Mouse (Mus musculus): ENCODE measurements around the gene Pon3. TPM values are rescaled to one million over a fixed set of nuclear protein-coding genes. Genes with fewer than 3 reads are reported as not detected.

Gene Pon3
- polyA plus RNA-seq, 1 experiment, result 5.4 TPM

- no peak overlapping the region for H3K27ac ChIP-seq (ENCODE audit: control insufficient read depth, insufficient read depth, low read length)
- H3K36me3 ChIP-seq (ENCODE audit: control insufficient read depth, insufficient read depth, low read length), result no peaks in the 10 kb centered on the region
- 97% methylated on average over 4 of the region's 4 CpGs for WGBS
- H3K4me3 ChIP-seq (ENCODE audit: control insufficient read depth, insufficient read depth, low read length), result no peak overlapping the region
- H3K4me1 ChIP-seq (replicated peaks; ENCODE audit: control insufficient read depth, insufficient read depth, low read length), result no peaks in the 10 kb centered on the region
- H3K27me3 ChIP-seq (ENCODE audit: control insufficient read depth, insufficient read depth, low read length), result no peaks in the 10 kb centered on the region
- no peak for TF ChIP-seq CTCF (IDR thresholded peaks at IDR 0.05; ENCODE audit: borderline replicate concordance, control insufficient read depth, extremely low read depth, insufficient read depth, low read length, poor library complexity)
- DNase-seq, result no peak
These were observed 37.9 kb downstream of the Pon3 start for GRCm38 (mm10) chr6:5218190-5218589.

- Histone ChIP-seq H3K36me3 (ENCODE audit: control insufficient read depth, insufficient read depth, low read length) (no peaks in the 10 kb centered on the region), H3K4me3 (ENCODE audit: control insufficient read depth, insufficient read depth, low read length) (no peak overlapping the region), H3K27ac (ENCODE audit: control insufficient read depth, insufficient read depth, low read length) (no peak overlapping the region), H3K4me1 (replicated peaks; ENCODE audit: control insufficient read depth, insufficient read depth, low read length) (no peaks in the 10 kb centered on the region), H3K27me3 (ENCODE audit: control insufficient read depth, insufficient read depth, low read length) (no peaks in the 10 kb centered on the region)
- no peak for DNase-seq
- WGBS, result 92% methylated on average over 2 of the region's 2 CpGs
- TF ChIP-seq CTCF (IDR thresholded peaks at IDR 0.05; ENCODE audit: borderline replicate concordance, control insufficient read depth, extremely low read depth, insufficient read depth, low read length, poor library complexity) (no peak), POLR2A (IDR thresholded peaks at IDR 0.05; ENCODE audit: control insufficient read depth, extremely low read depth, insufficient read depth, low read length, poor library complexity) (no peak)
These were observed 48.3 kb downstream of the Pon3 start for GRCm38 (mm10) chr6:5207817-5208216.

- no peaks in the 10 kb centered on the region for H3K27me3 ChIP-seq (ENCODE audit: control insufficient read depth, insufficient read depth, low read length)
- H3K4me1 ChIP-seq (replicated peaks; ENCODE audit: control insufficient read depth, insufficient read depth, low read length), result no peaks in the 10 kb centered on the region
- H3K36me3 ChIP-seq (ENCODE audit: control insufficient read depth, insufficient read depth, low read length), result no peaks in the 10 kb centered on the region
- no peak for TF ChIP-seq CTCF (IDR thresholded peaks at IDR 0.05; ENCODE audit: borderline replicate concordance, control insufficient read depth, extremely low read depth, insufficient read depth, low read length, poor library complexity)
- no peak for TF ChIP-seq POLR2A (IDR thresholded peaks at IDR 0.05; ENCODE audit: control insufficient read depth, extremely low read depth, insufficient read depth, low read length, poor library complexity)
- no peak overlapping the region for H3K27ac ChIP-seq (ENCODE audit: control insufficient read depth, insufficient read depth, low read length)
- 95% methylated on average over 3 of the region's 3 CpGs for WGBS
- H3K4me3 ChIP-seq (ENCODE audit: control insufficient read depth, insufficient read depth, low read length), result no peak overlapping the region
- no peak for DNase-seq
These were observed 56.2 kb downstream of the Pon3 start for GRCm38 (mm10) chr6:5199916-5200315.

GRCm38 (mm10) chr6:5199376-5199905, 56.6 kb downstream of the Pon3 start:
- WGBS, result 96% methylated on average over 8 of the region's 8 CpGs
- no peak overlapping the region for H3K27ac ChIP-seq (ENCODE audit: control insufficient read depth, insufficient read depth, low read length)
- H3K4me3 ChIP-seq (ENCODE audit: control insufficient read depth, insufficient read depth, low read length), result no peak overlapping the region
- TF ChIP-seq POLR2A (IDR thresholded peaks at IDR 0.05; ENCODE audit: control insufficient read depth, extremely low read depth, insufficient read depth, low read length, poor library complexity), result no peak
- TF ChIP-seq CTCF (IDR thresholded peaks at IDR 0.05; ENCODE audit: borderline replicate concordance, control insufficient read depth, extremely low read depth, insufficient read depth, low read length, poor library complexity), result no peak
- no peaks in the 10 kb centered on the region for H3K36me3 ChIP-seq (ENCODE audit: control insufficient read depth, insufficient read depth, low read length)
- no peaks in the 10 kb centered on the region for H3K4me1 ChIP-seq (replicated peaks; ENCODE audit: control insufficient read depth, insufficient read depth, low read length)
- no peaks in the 10 kb centered on the region for H3K27me3 ChIP-seq (ENCODE audit: control insufficient read depth, insufficient read depth, low read length)
- DNase-seq, result no peak

GRCm38 (mm10) chr6:5198590-5198989, 57.5 kb downstream of the Pon3 start:
- TF ChIP-seq POLR2A (IDR thresholded peaks at IDR 0.05; ENCODE audit: control insufficient read depth, extremely low read depth, insufficient read depth, low read length, poor library complexity) (no peak), CTCF (IDR thresholded peaks at IDR 0.05; ENCODE audit: borderline replicate concordance, control insufficient read depth, extremely low read depth, insufficient read depth, low read length, poor library complexity) (no peak)
- H3K27me3 ChIP-seq (ENCODE audit: control insufficient read depth, insufficient read depth, low read length), result no peaks in the 10 kb centered on the region
- no peak overlapping the region for H3K4me3 ChIP-seq (ENCODE audit: control insufficient read depth, insufficient read depth, low read length)
- no peaks in the 10 kb centered on the region for H3K4me1 ChIP-seq (replicated peaks; ENCODE audit: control insufficient read depth, insufficient read depth, low read length)
- no peak overlapping the region for H3K27ac ChIP-seq (ENCODE audit: control insufficient read depth, insufficient read depth, low read length)
- 97% methylated on average over 5 of the region's 5 CpGs for WGBS
- DNase-seq, result no peak
- H3K36me3 ChIP-seq (ENCODE audit: control insufficient read depth, insufficient read depth, low read length), result no peaks in the 10 kb centered on the region

- Histone ChIP-seq H3K4me3 (ENCODE audit: control insufficient read depth, insufficient read depth, low read length) (no peak within 1 kb of the TSS), H3K36me3 (ENCODE audit: control insufficient read depth, insufficient read depth, low read length) (no peaks in the 10 kb centered on the region), H3K4me1 (replicated peaks; ENCODE audit: control insufficient read depth, insufficient read depth, low read length) (no peaks in the 10 kb centered on the region), H3K27ac (ENCODE audit: control insufficient read depth, insufficient read depth, low read length) (no peak within 1 kb of the TSS), H3K27me3 (ENCODE audit: control insufficient read depth, insufficient read depth, low read length) (no peaks in the 10 kb centered on the region)
- no peak for TF ChIP-seq POLR2A (IDR thresholded peaks at IDR 0.05; ENCODE audit: control insufficient read depth, extremely low read depth, insufficient read depth, low read length, poor library complexity)
- no peak for TF ChIP-seq CTCF (IDR thresholded peaks at IDR 0.05; ENCODE audit: borderline replicate concordance, control insufficient read depth, extremely low read depth, insufficient read depth, low read length, poor library complexity)
- DNase-seq, result no peak
- 80% methylated on average over 5 of the region's 5 CpGs for WGBS
These were observed 62.4 kb downstream of the Pon3 start, which contains the start of gene Pon1 for GRCm38 (mm10) chr6:5193693-5194092. Gene Pon1, minus strand, starts transcription at chr6:5193946.

- Histone ChIP-seq H3K4me3 (ENCODE audit: control insufficient read depth, insufficient read depth, low read length) (no peak overlapping the region), H3K27me3 (ENCODE audit: control insufficient read depth, insufficient read depth, low read length) (no peaks in the 10 kb centered on the region), H3K27ac (ENCODE audit: control insufficient read depth, insufficient read depth, low read length) (no peak overlapping the region), H3K36me3 (ENCODE audit: control insufficient read depth, insufficient read depth, low read length) (no peaks in the 10 kb centered on the region), H3K4me1 (replicated peaks; ENCODE audit: control insufficient read depth, insufficient read depth, low read length) (no peaks in the 10 kb centered on the region)
- WGBS, result 86% methylated on average over 4 of the region's 4 CpGs
- DNase-seq, result no peak
- TF ChIP-seq CTCF (IDR thresholded peaks at IDR 0.05; ENCODE audit: borderline replicate concordance, control insufficient read depth, extremely low read depth, insufficient read depth, low read length, poor library complexity) (no peak), POLR2A (IDR thresholded peaks at IDR 0.05; ENCODE audit: control insufficient read depth, extremely low read depth, insufficient read depth, low read length, poor library complexity) (no peak)
These were observed 65.3 kb downstream of the Pon3 start for GRCm38 (mm10) chr6:5190761-5191160.
